ENCODE assay signal across 8 mouse cellular contexts in the genomic region with DNA sequence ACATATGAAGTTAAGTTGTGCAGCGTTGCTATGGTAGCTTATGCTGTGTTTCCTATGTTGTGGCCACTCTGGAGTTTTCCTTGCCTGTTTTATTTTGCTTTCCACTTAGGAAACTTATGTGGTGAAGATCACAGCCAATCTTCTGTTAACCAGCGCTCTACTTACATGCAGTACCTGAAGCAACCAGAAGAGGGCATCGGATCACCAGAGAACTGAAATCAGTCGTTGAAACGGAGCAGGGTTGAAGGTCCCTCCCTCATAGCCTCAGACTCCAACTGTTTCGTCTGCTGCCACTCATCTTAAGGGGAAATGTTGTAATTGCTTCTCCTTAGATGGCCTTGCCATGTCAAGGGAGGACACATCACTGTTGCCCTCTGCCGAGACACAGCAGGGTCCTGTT. TPM values are rescaled to one million over a fixed set of nuclear protein-coding genes. Genes with fewer than 3 reads are reported as not detected.
A peak's percentile ranks its signal among the peaks of the same experiment; 100 is the strongest.
DNase-seq lines count a peak whose midpoint lies in the region; ATAC-seq lines count a peak whose summit lies in the region.

No protein-coding gene starts in this region.

- peak; percentile 96 for DNase-seq in heart, adult 11 months
- no peak for DNase-seq in heart, postnatal 25 days (ENCODE audit: low spot score)
- peak; percentile 56 for DNase-seq in Muller cell, postnatal 12 days (ENCODE audit: inconsistent ontology term)
- peak; percentile 47 for DNase-seq in cerebellum, adult 9-11 months
- peak; percentile 72 to 83 for DNase-seq in layer of hippocampus, postnatal 14 days (ENCODE audit: low spot score in 2 of 2)
- peak; percentile 31 for DNase-seq in spleen, adult 12 weeks (ENCODE audit: low spot score)

- intact Hi-C loops in heart, postnatal 25 days (cut with DNase I) = no loop called here

- ATAC-seq in granulocyte monocyte progenitor cell, adult 5-6 weeks (replicated peaks; ENCODE audit: poor library complexity, severe bottlenecking) = peak; percentile 88
- ATAC-seq in megakaryocyte progenitor cell, adult 5-6 weeks (replicated peaks; ENCODE audit: poor library complexity) = peak; percentile 89

RNA-seq across cellular contexts. Expression of a gene that starts 3.1 kb away (rescaled TPM):
- total RNA-seq in heart, postnatal 25 days (2021) = 10 to 100 TPM; 27.8 to 31.5 TPM
- total RNA-seq in granulocyte monocyte progenitor cell, adult 5-6 weeks (2014; fragmentation: Nextera tagmentation) = not detected in 2 replicates
- not detected in 2 replicates for total RNA-seq in granulocyte monocyte progenitor cell, adult 5-6 weeks (2017)
- total RNA-seq in layer of hippocampus, postnatal 14 days (2021) = 1 to 10 TPM; 1.3 to 3.1 TPM
- total RNA-seq in megakaryocyte progenitor cell, adult 5-6 weeks (2015) = not detected in 2 replicates
- total RNA-seq in megakaryocyte progenitor cell, adult 5-6 weeks (2017) = not detected in 2 replicates

RNA-seq across cellular contexts. Expression of a gene that starts 7.4 kb away (rescaled TPM):
- total RNA-seq in heart, postnatal 25 days (2021) = not detected
- not detected in 2 replicates for total RNA-seq in granulocyte monocyte progenitor cell, adult 5-6 weeks (2014; fragmentation: Nextera tagmentation)
- total RNA-seq in granulocyte monocyte progenitor cell, adult 5-6 weeks (2017) = not detected in 2 replicates
- not detected for total RNA-seq in layer of hippocampus, postnatal 14 days (2021)
- not detected in 2 replicates for total RNA-seq in megakaryocyte progenitor cell, adult 5-6 weeks (2015)
- not detected in 2 replicates for total RNA-seq in megakaryocyte progenitor cell, adult 5-6 weeks (2017)

RNA-seq across cellular contexts. Expression of a gene that starts 11.3 kb away (rescaled TPM):
- total RNA-seq in heart, postnatal 25 days (2021) = 1 to 10 TPM in 1 of 2 experiments, under 1 TPM in 1; 0.52 to 1.1 TPM
- not detected in 2 replicates for total RNA-seq in granulocyte monocyte progenitor cell, adult 5-6 weeks (2014; fragmentation: Nextera tagmentation)
- total RNA-seq in granulocyte monocyte progenitor cell, adult 5-6 weeks (2017) = not detected in 2 replicates
- not detected for total RNA-seq in layer of hippocampus, postnatal 14 days (2021)
- not detected in 2 replicates for total RNA-seq in megakaryocyte progenitor cell, adult 5-6 weeks (2015)
- total RNA-seq in megakaryocyte progenitor cell, adult 5-6 weeks (2017) = not detected in 2 replicates

RNA-seq across cellular contexts. Expression of a gene that starts 47.3 kb away (rescaled TPM):
- 10 to 100 TPM; 10.1 to 10.8 TPM for total RNA-seq in heart, postnatal 25 days (2021)
- 3.8 and 5.7 TPM in 2 replicates for total RNA-seq in granulocyte monocyte progenitor cell, adult 5-6 weeks (2014; fragmentation: Nextera tagmentation)
- 3.2 and 4.7 TPM in 2 replicates for total RNA-seq in granulocyte monocyte progenitor cell, adult 5-6 weeks (2017)
- 10 to 100 TPM; 10.7 to 11.5 TPM for total RNA-seq in layer of hippocampus, postnatal 14 days (2021)
- 1.9 and 3.9 TPM in 2 replicates for total RNA-seq in megakaryocyte progenitor cell, adult 5-6 weeks (2015)
- 8.6 and 8.9 TPM in 2 replicates for total RNA-seq in megakaryocyte progenitor cell, adult 5-6 weeks (2017)

Comparison
In these comparisons a context has a peak if more than half of its experiments do, and no peak if none do; other contexts are left out.
1. RNA of a gene that starts 3.1 kb away (total RNA-seq): 27.8 to 31.5 TPM in heart, postnatal 25 days; 1.3 to 3.1 TPM in layer of hippocampus, postnatal 14 days, not detected in granulocyte monocyte progenitor cell, adult 5-6 weeks and not detected in megakaryocyte progenitor cell, adult 5-6 weeks; every median in the first group is over 4 times any median in the second.